Mouse (Mus musculus): Measurements from ENCODE around the gene Gm9736.

GRCm38 (mm10) chr10:77709831-77710230 is 41.3 kb downstream of the Gm9736 start:
- peak; percentile 37 for TF ChIP-seq CTCF (IDR thresholded peaks at IDR 0.05; ENCODE audit: low read depth)
- no peak for TF ChIP-seq EP300 (optimal IDR thresholded peaks at IDR 0.05)
